8 mouse cellular contexts compared by ENCODE assay signal in the genomic region with DNA sequence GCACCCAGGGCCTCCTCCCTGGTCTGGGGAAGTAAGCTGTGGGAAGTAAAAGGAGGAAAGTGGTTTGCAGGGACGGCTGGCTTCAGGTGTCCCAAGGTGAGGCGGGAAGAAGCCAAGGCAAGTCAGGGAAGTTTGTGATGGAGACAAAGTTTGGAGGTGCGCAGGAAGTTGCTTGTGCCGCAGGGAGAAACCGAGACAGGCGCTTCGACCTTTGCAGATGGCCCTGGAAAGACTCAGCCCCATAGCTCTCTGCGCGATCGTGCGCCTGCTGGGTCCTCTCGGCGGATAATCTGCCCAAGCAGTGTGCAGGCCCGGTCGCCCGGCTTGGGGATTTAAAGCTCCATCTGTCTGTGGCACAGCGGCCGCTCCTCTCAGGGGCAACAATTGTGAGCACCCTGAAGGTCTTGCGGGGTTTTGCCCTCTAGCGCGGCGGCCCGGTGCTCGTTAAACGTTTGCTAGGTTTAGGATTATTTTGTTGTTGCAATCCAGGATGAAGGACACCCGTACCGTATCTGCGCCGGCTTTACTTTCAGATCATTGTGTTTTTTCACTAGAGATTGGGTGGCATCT.
DNase-seq lines count a peak whose midpoint lies in the region; ATAC-seq and TF ChIP-seq lines count a peak whose summit lies in the region.

No protein-coding gene starts in this region.

- H3K4me1 ChIP-seq in kidney, adult 2 months (ENCODE audit: control insufficient read depth, insufficient read depth, low read length) = peaks cover 3% of the 10 kb centered on the region; the same call in 1 of the 2 replicates
- peaks cover 12% of the 10 kb centered on the region; the same call in 1 of the 2 replicates for H3K4me1 ChIP-seq in lung, embryonic 16.5 days (replicated peaks; ENCODE audit: control insufficient read depth, insufficient read depth, low read length)

- H3K27ac ChIP-seq in left cerebral cortex, adult 2 months = peak overlapping the region; percentile 87
- peak overlapping the region; percentile 79 for H3K27ac ChIP-seq in kidney, adult 2 months (ENCODE audit: insufficient read depth, low read depth, low read length)
- no peak overlapping the region for H3K27ac ChIP-seq in lung, embryonic 16.5 days (ENCODE audit: low read length)

- 11% methylated on average over 29 of the region's 29 CpGs for WGBS in kidney, adult 2 months
- WGBS in lung, embryonic 16.5 days = 3% methylated on average over 29 of the region's 29 CpGs

- no peak for TF ChIP-seq CTCF in left cerebral cortex, adult 2 months (IDR thresholded peaks at IDR 0.05)
- no peak for TF ChIP-seq CTCF in kidney, adult 2 months (conservative IDR thresholded peaks at IDR 0.05; ENCODE audit: insufficient read depth, insufficient read length, low read depth, low read length)

- no peaks in the 10 kb centered on the region for H3K36me3 ChIP-seq in kidney, adult 2 months (ENCODE audit: control insufficient read depth, insufficient read depth, low read length)
- H3K36me3 ChIP-seq in lung, embryonic 16.5 days (ENCODE audit: control insufficient read depth, insufficient read depth, low read length) = no peaks in the 10 kb centered on the region

- H3K9me3 ChIP-seq in lung, embryonic 16.5 days (ENCODE audit: control insufficient read depth, low read length) = no peaks in the 10 kb centered on the region

- no peak for ATAC-seq in lung, embryonic 16.5 days (ENCODE audit: low read depth)
- no peak for ATAC-seq in inflammation-experienced regulatory T-cells, adult 6 months

- peak in 1 of 2 experiments; percentile 37 for DNase-seq in left cerebral cortex, adult 2 months (ENCODE audit: extremely low spot score in 1 of 2, low spot score in 2 of 2)
- DNase-seq in left cerebral cortex, adult 9 months (ENCODE audit: low spot score in 2 of 2) = no peak
- peak; percentile 53 for DNase-seq in cerebellum, adult 8-10 months
- DNase-seq in gastrocnemius, postnatal 14 days = peak; percentile 26
- DNase-seq in kidney, adult 2 months = peak; percentile 71
- DNase-seq in retina, postnatal 1 day = peak; percentile 83

- no peaks in the 10 kb centered on the region for H3K27me3 ChIP-seq in kidney, adult 2 months (replicated peaks; ENCODE audit: control insufficient read depth, insufficient read depth, low read length)
- peaks cover 7% of the 10 kb centered on the region for H3K27me3 ChIP-seq in lung, embryonic 16.5 days (ENCODE audit: control insufficient read depth, insufficient read depth, low read depth, low read length)

- peak overlapping the region; percentile 90 for H3K4me3 ChIP-seq in left cerebral cortex, adult 2 months
- H3K4me3 ChIP-seq in kidney, adult 2 months (ENCODE audit: insufficient read depth, low read depth, low read length) = peak overlapping the region; percentile 92
- peak overlapping the region; percentile 74 for H3K4me3 ChIP-seq in lung, embryonic 16.5 days (ENCODE audit: low read length)

- intact Hi-C loops in left cerebral cortex, adult 2 months (cut with DNase I) = loop anchor here (5.0 to 10.0 kb wide), 5 partner anchors 164 to 1274 kb away; a partner anchor contains a TSS
- intact Hi-C loops in gastrocnemius, postnatal 14 days (cut with DNase I; ENCODE audit: low total_unique reads) = loop anchor here (10.0 kb wide), 1 partner anchor 336 kb away; no protein-coding TSS in a partner anchor

- peak overlapping the region; percentile 90 for H3K4me2 ChIP-seq in lung, embryonic 16.5 days (ENCODE audit: low read depth, low read length)

- H3K9ac ChIP-seq in lung, embryonic 16.5 days (ENCODE audit: low read length) = peak overlapping the region; percentile 75

- TF ChIP-seq POLR2A in kidney, adult 2 months (IDR thresholded peaks at IDR 0.05; ENCODE audit: low read depth, low read length) = no peak

Comparison
In these comparisons a context has a peak if more than half of its experiments do, and no peak if none do; other contexts are left out.
1. DNase-seq: peak in cerebellum, adult 8-10 months (single experiment), gastrocnemius, postnatal 14 days (single experiment), kidney, adult 2 months (single experiment) and retina, postnatal 1 day (single experiment); none in left cerebral cortex, adult 9 months (0 of 2).
2. Peak in every context shown above with its lines, with median percentiles within 50 percentile points of each other: H3K4me3 ChIP-seq.